In genomic region chr9:96752603-96753114, GRCm38 (mm10) we compare ENCODE assay signal across 9 mouse cellular contexts. TPM values are rescaled to one million over a fixed set of nuclear protein-coding genes. Genes with fewer than 3 reads are reported as not detected.
A peak's percentile ranks its signal among the peaks of the same experiment; 100 is the strongest.
DNase-seq lines count a peak whose midpoint lies in the region; ATAC-seq and TF ChIP-seq lines count a peak whose summit lies in the region.
"Had no signal": no experiment of that assay in that cellular context is flagged by ENCODE, and none has a peak within 500 bp of the region (broad histone marks: within the 10 kb centered on the region; RNA-seq: fewer than 3 reads in every experiment).

Gene Zbtb38, minus strand, starts transcription at chr9:96752831.

- no peaks in the 10 kb centered on the region for H3K9me3 ChIP-seq in hindbrain, embryonic 12.5 days (replicated peaks)
- H3K9me3 ChIP-seq: liver, embryonic 13.5 days had no signal

- H3K4me3 ChIP-seq in hindbrain, embryonic 12.5 days, result no peak within 1 kb of the TSS
- H3K4me3 ChIP-seq: liver, embryonic 13.5 days had no signal

- in situ Hi-C loops in Patski (cut with MboI; ENCODE audit: low pct_unique_long_range_greater_than_20kb), result no loop called here

- no peaks in the 10 kb centered on the region for H3K27me3 ChIP-seq in Patski
- no peaks in the 10 kb centered on the region for H3K27me3 ChIP-seq in hindbrain, embryonic 12.5 days
- H3K27me3 ChIP-seq: liver, embryonic 13.5 days had no signal

- H3K36me3 ChIP-seq in hindbrain, embryonic 12.5 days, result no peaks in the 10 kb centered on the region
- H3K36me3 ChIP-seq: liver, embryonic 13.5 days had no signal

- POLR2A ChIA-PET in Patski (lab: Charles Lee), result no interaction called here

- H3K4me1 ChIP-seq in hindbrain, embryonic 12.5 days, result peaks cover 6% of the 10 kb centered on the region; the same call in 1 of the 2 replicates
- H3K4me1 ChIP-seq: liver, embryonic 13.5 days had no signal

- no peak within 1 kb of the TSS for H3K4me2 ChIP-seq in hindbrain, embryonic 12.5 days (replicated peaks)
- H3K4me2 ChIP-seq: liver, embryonic 13.5 days had no signal

- no peak for DNase-seq in Patski (ENCODE audit: low read depth, low spot score)
- peak; percentile 52 to 57 for DNase-seq in cerebellum, postnatal 10 days
- peak; percentile 74 for DNase-seq in gastrocnemius, adult 18-20 months (ENCODE audit: low spot score)
- peak in 1 of 2 experiments; percentile 68 for DNase-seq in layer of hippocampus, postnatal 14 days (ENCODE audit: low spot score in 2 of 2)
- peak; percentile 94 for DNase-seq in lung, postnatal 10 days
- DNase-seq in retina, postnatal 1 day, result peak; percentile 88
- DNase-seq: liver, embryonic 13.5 days had no signal

- TF ChIP-seq CTCF in Patski (IDR thresholded peaks at IDR 0.05), result no peak

- H3K9ac ChIP-seq in hindbrain, embryonic 12.5 days, result no peak within 1 kb of the TSS
- H3K9ac ChIP-seq: liver, embryonic 13.5 days had no signal

- no peak within 1 kb of the TSS for H3K27ac ChIP-seq in hindbrain, embryonic 12.5 days
- H3K27ac ChIP-seq: liver, embryonic 13.5 days had no signal

- ATAC-seq in Patski, result peak; percentile 93
- ATAC-seq in hindbrain, embryonic 12.5 days (ENCODE audit: low FRiP score), result no peak
- no peak for ATAC-seq in erythroid progenitor cell, adult 5-6 weeks (replicated peaks; ENCODE audit: low FRiP score, poor library complexity, severe bottlenecking)

- CTCF ChIA-PET in Patski (lab: Charles Lee), result no interaction called here

- 46% methylated on average over 15 of the region's 15 CpGs for WGBS in hindbrain, embryonic 12.5 days

RNA-seq across cellular contexts. Expression of gene Zbtb38, which starts in this region (rescaled TPM):
- 59.2 TPM for polyA plus RNA-seq in Patski (2021)
- 10 to 100 TPM; 35.0 to 35.9 TPM for total RNA-seq in gastrocnemius, adult 18-20 months (2021)
- polyA plus RNA-seq in hindbrain, embryonic 12.5 days (2016; fragmentation: Nextera tagmentation; extraction: Ambion mirVana), result 18.0 and 20.0 TPM in 2 replicates
- 10 to 100 TPM; 42.4 to 45.3 TPM for total RNA-seq in layer of hippocampus, postnatal 14 days (2021)
- total RNA-seq in erythroid progenitor cell, adult 5-6 weeks (2015; ENCODE audit: low replicate concordance), result 5.0 and 5.9 TPM in 2 replicates
- total RNA-seq in erythroid progenitor cell, adult 5-6 weeks (2017; ENCODE audit: low replicate concordance), result 4.1 and 6.4 TPM in 2 replicates

Comparison
In these comparisons a context has a peak if more than half of its experiments do, and no peak if none do; other contexts are left out.
1. RNA of gene Zbtb38 (total RNA-seq): 42.4 to 45.3 TPM in layer of hippocampus, postnatal 14 days and 35.0 to 35.9 TPM in gastrocnemius, adult 18-20 months; 4.1 to 6.4 TPM in erythroid progenitor cell, adult 5-6 weeks; every median in the first group is over 4 times any median in the second.